Comparison of ENCODE assay signal across 1 mouse cellular context in the genomic region with DNA sequence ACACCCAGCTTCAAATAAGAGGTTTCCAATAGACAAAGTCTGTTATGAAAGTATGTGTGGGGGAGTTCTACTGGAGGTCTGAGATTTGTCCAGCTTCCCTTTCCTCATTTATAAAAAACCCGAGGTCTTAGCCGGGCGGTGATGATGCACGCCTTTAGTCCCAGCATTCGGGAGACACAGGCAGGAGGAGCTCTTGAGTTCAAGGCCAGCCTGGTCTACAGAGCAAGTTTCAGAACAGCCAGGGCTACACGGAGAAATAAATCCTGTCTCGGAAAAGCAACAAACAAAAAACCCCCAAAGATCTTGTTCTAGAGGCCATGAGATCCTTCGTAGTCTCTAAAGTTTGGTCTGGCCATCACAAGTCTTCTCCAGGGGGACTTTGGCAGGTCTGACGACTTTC.
TF ChIP-seq lines count a peak whose summit lies in the region.

No protein-coding gene starts in this region.

TF ChIP-seq in MEL, 35 proteins besides CTCF, POLR2A, EP300 and RAD21:
- no peak for TF ChIP-seq KAT2A (conservative IDR thresholded peaks at IDR 0.05; ENCODE audit: low read depth, low read length)
- peak; percentile 43; the same call in 1 of the 2 replicates for TF ChIP-seq MXI1 (IDR thresholded peaks at IDR 0.05; ENCODE audit: low read depth, low read length)
- TF ChIP-seq USF1 (IDR thresholded peaks at IDR 0.05; ENCODE audit: low read depth, low read length), result no peak
- no peak for TF ChIP-seq MEF2A (IDR thresholded peaks at IDR 0.05; ENCODE audit: extremely low read depth, insufficient replicate concordance, low read depth, low read length, poor library complexity, severe bottlenecking)
- TF ChIP-seq MYC (IDR thresholded peaks at IDR 0.05; ENCODE audit: low read depth, low read length), result no peak
- peak; percentile 28; the same call in 1 of the 2 replicates for TF ChIP-seq MAX (IDR thresholded peaks at IDR 0.05; ENCODE audit: low read length)
- peak; percentile 18; the same call in 1 of the 2 replicates for TF ChIP-seq RCOR1 (IDR thresholded peaks at IDR 0.05; ENCODE audit: low read depth, low read length)
- TF ChIP-seq USF2 (IDR thresholded peaks at IDR 0.05; ENCODE audit: borderline replicate concordance in 1 of 2, insufficient read depth in 1 of 2, low read depth in 1 of 2, low read length in 2 of 2), result no peak
- no peak for TF ChIP-seq GABPA (IDR thresholded peaks at IDR 0.05; ENCODE audit: low read depth, low read length)
- TF ChIP-seq POLR2AphosphoS5 (IDR thresholded peaks at IDR 0.05; ENCODE audit: borderline replicate concordance, low read depth, low read length), result no peak
- TF ChIP-seq ZC3H11A (IDR thresholded peaks at IDR 0.05; ENCODE audit: low read depth, low read length), result no peak
